Mouse (Mus musculus) heart, embryonic 11.5 days (tissue): ENCODE measurements around the gene Nat8f5. TPM values are rescaled to one million over a fixed set of nuclear protein-coding genes. Genes with fewer than 3 reads are reported as not detected.
"Not testable (repeated sequence)": the region's sequence is repeated elsewhere in the genome, so short reads cannot be mapped to it uniquely, and the experiment has no call there.

Experiments used
- ATAC-seq: fragments of 200-750 bp; cut with Nextera tagmentation; replicated peaks from 2 replicates; pipeline ENCODE4 v1.8.0; 2017; ENCODE audit warnings: moderate library complexity; ENCODE audit not compliant: insufficient number of reproducible peaks, low FRiP score, low TSS enrichment
- H3K27ac ChIP-seq: fragments of 300-500 bp; sonication (generic); 2 replicates; pipeline ENCODE4 v1.5.1; 2014; ENCODE audit warnings: mild to moderate bottlenecking, low read depth, low read length
- H3K27me3 ChIP-seq: fragments of 300-500 bp; sonication (generic); 2 replicates; pipeline ENCODE4 v1.6.1; 2014; ENCODE audit warnings: mild to moderate bottlenecking, low read length, mixed read lengths; ENCODE audit not compliant: control insufficient read depth, insufficient read depth
- H3K36me3 ChIP-seq: fragments of 300-500 bp; sonication (generic); 2 replicates; pipeline ENCODE4 v1.6.1; 2014; ENCODE audit warnings: mild to moderate bottlenecking, low read length, moderate library complexity, mixed read lengths; ENCODE audit not compliant: control insufficient read depth, insufficient read depth
- H3K4me1 ChIP-seq: fragments of 300-500 bp; sonication (generic); 2 replicates; pipeline ENCODE4 v1.6.1; 2014; ENCODE audit warnings: low read length; ENCODE audit not compliant: control insufficient read depth, insufficient read depth
- H3K4me2 ChIP-seq: fragments of 300-500 bp; sonication (generic); 2 replicates; pipeline ENCODE4 v1.6.1; 2014; ENCODE audit warnings: mild to moderate bottlenecking, moderate library complexity
- H3K4me3 ChIP-seq: fragments of 300-500 bp; sonication (generic); 2 replicates; pipeline ENCODE4 v1.5.1; 2014; ENCODE audit warnings: low read depth, low read length
- H3K9ac ChIP-seq: fragments of 300-500 bp; sonication (generic); 2 replicates; pipeline ENCODE4 v1.6.1; 2014; ENCODE audit warnings: mild to moderate bottlenecking, low read depth, low read length, moderate library complexity
- H3K9me3 ChIP-seq: fragments of 300-500 bp; sonication (generic); replicated peaks from 2 replicates; pipeline ENCODE4 v1.6.1; 2016; ENCODE audit warnings: low read length; ENCODE audit not compliant: control insufficient read depth
- WGBS: fragments of 180-500 bp; shearing (Covaris S2); extraction: QIAGEN DNeasy Blood & Tissue Kit; methylation state at CpG from one replicate; pipeline ENCODE4 v1.1.7; 2014; ENCODE audit not compliant: insufficient replicate concordance; 5-methylcytosine and 5-hydroxymethylcytosine counted together
- polyA plus RNA-seq: library from polyadenylated mRNA; unstranded; fragments of >200 nt; fragmentation: Nextera tagmentation; extraction: Ambion mirVana; gene quantifications from 2 replicates; pipeline ENCODE4 v1.2.1, GENCODE M21; 2014

Nat8f5 gene
- not detected in 2 replicates for polyA plus RNA-seq

- H3K4me3 ChIP-seq: no peak within 1 kb of the TSS
- no peak within 1 kb of the TSS for H3K4me2 ChIP-seq
- no peak within 1 kb of the TSS for H3K27ac ChIP-seq
- H3K36me3 ChIP-seq: no peaks in the 10 kb centered on the region
- no peaks in the 10 kb centered on the region for H3K27me3 ChIP-seq
- H3K4me1 ChIP-seq: no peaks in the 10 kb centered on the region
- 86% methylated on average over 5 of the region's 5 CpGs for WGBS
- ATAC-seq: no peak
- no peak within 1 kb of the TSS for H3K9ac ChIP-seq
- no peaks in the 10 kb centered on the region; the same call in 1 of the 2 replicates for H3K9me3 ChIP-seq
Observed at GRCm38 (mm10) chr6:85820837-85821236, at the start of gene Nat8f5, which contains the start of gene Nat8f6. TSS of gene Nat8f5 (minus strand) at chr6:85820972. TSS of gene Nat8f6 (minus strand) at chr6:85820954.

- H3K4me1 ChIP-seq, H3K9ac ChIP-seq, ATAC-seq, H3K27me3 ChIP-seq, H3K36me3 ChIP-seq, H3K4me3 ChIP-seq, H3K9me3 ChIP-seq, H3K4me2 ChIP-seq, H3K27ac ChIP-seq: not testable (repeated sequence)
- 90% methylated on average over 5 of the region's 5 CpGs for whole genome bisulfite sequencing
Observed at GRCm38 (mm10) chr6:85869006-85869405, 48.2 kb upstream of the Nat8f5 start, which contains the start of gene Nat8f2. TSS of gene Nat8f2 (minus strand) at chr6:85869158.

GRCm38 (mm10) chr6:85867726-85868690, 47.2 kb upstream of the Nat8f5 start:
- WGBS: 68% methylated on average over 8 of the region's 8 CpGs
- H3K36me3 ChIP-seq: no peaks in the 10 kb centered on the region
- no peak overlapping the region for H3K4me3 ChIP-seq
- H3K9ac ChIP-seq: no peak overlapping the region
- ATAC-seq: no peak
- no peaks in the 10 kb centered on the region for H3K27me3 ChIP-seq
- H3K4me2 ChIP-seq: no peak overlapping the region
- no peak overlapping the region for H3K27ac ChIP-seq
- no peaks in the 10 kb centered on the region for H3K4me1 ChIP-seq
- no peaks in the 10 kb centered on the region for H3K9me3 ChIP-seq

GRCm38 (mm10) chr6:85866995-85867394, 46.2 kb upstream of the Nat8f5 start:
- not testable (repeated sequence) for H3K4me3 ChIP-seq, ATAC-seq, H3K9me3 ChIP-seq, H3K4me1 ChIP-seq, H3K9ac ChIP-seq, H3K36me3 ChIP-seq, H3K4me2 ChIP-seq, H3K27me3 ChIP-seq, H3K27ac ChIP-seq
- WGBS: 45% methylated on average over 1 of the region's 1 CpGs

GRCm38 (mm10) chr6:85866166-85866565, 45.4 kb upstream of the Nat8f5 start:
- H3K4me3 ChIP-seq, H3K36me3 ChIP-seq, H3K27ac ChIP-seq, ATAC-seq, H3K27me3 ChIP-seq, H3K4me2 ChIP-seq, H3K9me3 ChIP-seq, H3K9ac ChIP-seq, H3K4me1 ChIP-seq: not testable (repeated sequence)
- 81% methylated on average over 3 of the region's 3 CpGs for WGBS

GRCm38 (mm10) chr6:85864900-85865639, 44.3 kb upstream of the Nat8f5 start:
- H3K27ac ChIP-seq, H3K4me1 ChIP-seq, ATAC-seq, H3K36me3 ChIP-seq, H3K9ac ChIP-seq, H3K9me3 ChIP-seq, H3K27me3 ChIP-seq, H3K4me3 ChIP-seq, H3K4me2 ChIP-seq: not testable (repeated sequence)
- WGBS: 68% methylated on average over 5 of the region's 7 CpGs

- Histone ChIP-seq H3K4me3 (no peak overlapping the region), H3K27ac (no peak overlapping the region), H3K4me2 (no peak overlapping the region), H3K9ac (no peak overlapping the region), H3K4me1 (no peaks in the 10 kb centered on the region), H3K9me3 (no peaks in the 10 kb centered on the region), H3K27me3 (no peaks in the 10 kb centered on the region), H3K36me3 (no peaks in the 10 kb centered on the region)
- ATAC-seq: no peak
- 80% methylated on average over 2 of the region's 2 CpGs for WGBS
Observed at GRCm38 (mm10) chr6:85863840-85864239, 43.1 kb upstream of the Nat8f5 start.

GRCm38 (mm10) chr6:85863136-85863535, 42.4 kb upstream of the Nat8f5 start:
- Histone ChIP-seq H3K4me2 (no peak overlapping the region), H3K27me3 (no peaks in the 10 kb centered on the region), H3K4me1 (no peaks in the 10 kb centered on the region), H3K9me3 (no peaks in the 10 kb centered on the region), H3K4me3 (no peak overlapping the region), H3K36me3 (no peaks in the 10 kb centered on the region), H3K9ac (no peak overlapping the region), H3K27ac (no peak overlapping the region)
- 78% methylated on average over 2 of the region's 2 CpGs for WGBS
- no peak for ATAC-seq
